11 mouse cellular contexts compared by ENCODE assay signal in the genomic region with DNA sequence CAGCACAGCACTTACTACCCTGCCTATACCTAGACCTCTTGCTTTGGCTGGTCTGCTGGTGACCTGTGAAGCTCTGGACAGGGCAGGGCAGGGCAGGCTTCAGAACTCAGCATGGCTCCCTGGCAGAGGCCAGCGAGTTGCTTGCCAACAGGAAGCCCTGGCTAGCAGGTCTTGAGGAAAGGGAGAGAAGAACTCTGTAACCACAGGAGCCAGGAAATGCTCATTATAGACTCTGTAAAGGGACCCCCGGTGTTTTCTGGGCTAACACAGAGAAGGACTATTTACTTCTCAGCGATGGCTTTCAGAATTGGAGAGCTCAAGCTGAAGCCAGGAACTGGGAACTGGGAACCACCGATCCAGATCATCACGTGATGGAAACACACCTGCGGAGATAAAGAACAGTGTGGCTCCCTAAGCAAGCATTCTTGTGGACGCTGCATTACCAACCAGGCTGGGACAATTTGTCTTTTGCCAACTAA. TPM values are rescaled to one million over a fixed set of nuclear protein-coding genes. Genes with fewer than 3 reads are reported as not detected.
DNase-seq lines count a peak whose midpoint lies in the region; ATAC-seq lines count a peak whose summit lies in the region.
"Had no signal": no experiment of that assay in that cellular context is flagged by ENCODE, and none has a peak within 500 bp of the region (broad histone marks: within the 10 kb centered on the region; RNA-seq: fewer than 3 reads in every experiment).

No protein-coding gene starts in this region.

- ATAC-seq in megakaryocyte progenitor cell, adult 5-6 weeks (replicated peaks; ENCODE audit: poor library complexity) = 0 out of 2 replicates have a peak, but pooled peaks have one; percentile 17
- ATAC-seq: midbrain, embryonic 13.5 days; Patski had no signal

- DNase-seq in layer of hippocampus, adult 9-11 months = peak; percentile 3
- no peak for DNase-seq in layer of hippocampus, adult 8-10 months (ENCODE audit: low spot score in 2 of 2)
- peak; percentile 34 for DNase-seq in R1 (ENCODE audit: low read depth, low spot score)
- peak; percentile 94 for DNase-seq in cerebellum, adult 9-10 months
- DNase-seq in heart, adult 18-20 months = no peak
- DNase-seq in left cerebral cortex, adult 11 months (ENCODE audit: low spot score) = no peak
- no peak for DNase-seq in c-Kit-positive CD71-positive TER-119-positive erythroid progenitor cells, embryonic 14.5 days (ENCODE audit: low spot score)
- DNase-seq: right cerebral cortex, adult 18-20 months had no signal

RNA-seq across cellular contexts. Expression of a gene that starts 40.8 kb away (rescaled TPM):
- 10 to 100 TPM; 63.6 to 85.5 (median 73.3) TPM for total RNA-seq in layer of hippocampus, adult 8-10 months (2022)
- 158 and 172 TPM in 2 replicates for total RNA-seq in megakaryocyte progenitor cell, adult 5-6 weeks (2015)
- total RNA-seq in megakaryocyte progenitor cell, adult 5-6 weeks (2017) = 119 and 151 TPM in 2 replicates
- 10 to 100 TPM; 17.1 to 17.3 TPM for total RNA-seq in heart, adult 18-20 months (2021)

Comparison
In these comparisons a context has a peak if more than half of its experiments do, and no peak if none do; other contexts are left out.
1. DNase-seq: peak in layer of hippocampus, adult 9-11 months (single experiment), R1 (single experiment) and cerebellum, adult 9-10 months (single experiment); none in layer of hippocampus, adult 8-10 months (0 of 2), heart, adult 18-20 months (0 of 2), left cerebral cortex, adult 11 months (single experiment) and c-Kit-positive CD71-positive TER-119-positive erythroid progenitor cells, embryonic 14.5 days (single experiment).